Mouse (Mus musculus) left cerebral cortex, adult 9 months (tissue): ENCODE measurements around the gene Cadps2.

Experiments
- DNase-seq, 2 experiments: peaks; one replicate each; pipeline ENCODE4 v3.0.0; 2022; ENCODE audit warnings: low spot score in 2 of 2

The Cadps2 gene

GRCm38 (mm10) chr6:23567651-23568050 lies 271.6 kb downstream of the Cadps2 start:
- no peak for DNase-seq

- no peak for DNase-seq
Observed at GRCm38 (mm10) chr6:23549874-23550273, 289.3 kb downstream of the Cadps2 start.

- no peak for DNase-seq
Observed at GRCm38 (mm10) chr6:23523710-23524109, 315.5 kb downstream of the Cadps2 start.

- DNase-seq, result no peak
Observed at GRCm38 (mm10) chr6:23522556-23522955, 316.7 kb downstream of the Cadps2 start.

- no peak for DNase-seq
Observed at GRCm38 (mm10) chr6:23498611-23499010, 340.6 kb downstream of the Cadps2 start.

GRCm38 (mm10) chr6:23491804-23492203 lies 347.4 kb downstream of the Cadps2 start:
- DNase-seq, result peak; percentile 4 to 35

GRCm38 (mm10) chr6:23490431-23490830 lies 348.8 kb downstream of the Cadps2 start:
- no peak for DNase-seq

GRCm38 (mm10) chr6:23489046-23489445 lies 350.2 kb downstream of the Cadps2 start:
- DNase-seq, result no peak

- DNase-seq, result peak in 1 of 2 experiments; percentile 33
Observed at GRCm38 (mm10) chr6:23472686-23473085, 366.5 kb downstream of the Cadps2 start.

GRCm38 (mm10) chr6:23471830-23472229 lies 367.4 kb downstream of the Cadps2 start:
- no peak for DNase-seq

GRCm38 (mm10) chr6:23467885-23468284 lies 371.3 kb downstream of the Cadps2 start:
- DNase-seq, result no peak

- DNase-seq, result peak in 1 of 2 experiments; percentile 11
Observed at GRCm38 (mm10) chr6:23462600-23463280, 376.5 kb downstream of the Cadps2 start.

GRCm38 (mm10) chr6:23457748-23458147 lies 381.5 kb downstream of the Cadps2 start:
- peak in 1 of 2 experiments; percentile 61 for DNase-seq

GRCm38 (mm10) chr6:23453907-23454306 lies 385.3 kb downstream of the Cadps2 start:
- DNase-seq, result no peak

- no peak for DNase-seq
Observed at GRCm38 (mm10) chr6:23439897-23440296, 399.3 kb downstream of the Cadps2 start.

- no peak for DNase-seq
Observed at GRCm38 (mm10) chr6:23410256-23411049, 428.8 kb downstream of the Cadps2 start.

GRCm38 (mm10) chr6:23394131-23394530 lies 445.1 kb downstream of the Cadps2 start:
- no peak for DNase-seq

- DNase-seq, result no peak
Observed at GRCm38 (mm10) chr6:23392711-23393110, 446.5 kb downstream of the Cadps2 start.

- DNase-seq, result no peak
Observed at GRCm38 (mm10) chr6:23386711-23387110, 452.5 kb downstream of the Cadps2 start.

- no peak for DNase-seq
Observed at GRCm38 (mm10) chr6:23383004-23383347, 456.2 kb downstream of the Cadps2 start.

GRCm38 (mm10) chr6:23382283-23383003 lies 456.8 kb downstream of the Cadps2 start:
- DNase-seq, result no peak

GRCm38 (mm10) chr6:23376327-23376726 lies 462.9 kb downstream of the Cadps2 start:
- no peak for DNase-seq
